Mouse (Mus musculus) lung, postnatal 0 days (tissue): ENCODE data around the gene Nosip.

Experiments used
- CTCF ChIP-seq: IDR thresholded peaks from 2 replicates; pipeline ENCODE4 v1.5.1; 2016; ENCODE audit warnings: antibody characterized with exemption, mild to moderate bottlenecking
- EP300 ChIP-seq: IDR thresholded peaks from 2 replicates; pipeline ENCODE4 v1.6.1; 2016; ENCODE audit warnings: antibody characterized with exemption, mild to moderate bottlenecking, control low read depth

DNA sequence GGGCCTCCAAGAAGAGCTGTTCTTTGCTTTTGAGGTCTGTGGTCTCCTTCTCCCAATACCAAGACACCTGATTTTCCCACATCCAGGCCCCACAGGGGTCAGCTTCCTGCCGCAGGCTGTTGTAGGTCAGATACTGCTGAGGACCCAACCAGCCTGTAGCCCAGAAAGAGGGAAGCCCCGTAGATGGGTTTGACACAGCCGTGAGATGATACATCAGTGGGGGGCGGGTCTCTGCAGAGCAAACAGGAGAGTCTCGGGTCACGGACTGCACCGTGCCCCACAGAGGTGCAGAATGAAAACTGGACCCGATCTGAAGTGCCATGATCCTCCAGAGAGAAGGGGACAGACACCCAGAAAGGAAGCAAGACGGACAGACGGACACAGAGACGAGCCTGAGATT lies 40.2 kb downstream of the Nosip start:
- TF ChIP-seq CTCF: no peak
- TF ChIP-seq EP300: no peak
